Mouse (Mus musculus) spleen, adult 2 months (tissue): Measurements from ENCODE around the gene Ddb2. TPM values are rescaled to one million over a fixed set of nuclear protein-coding genes. Genes with fewer than 3 reads are reported as not detected.

Experiments used
- DNase-seq, 2 experiments: peaks; one replicate each; pipeline versions ENCODE4 v3.0.0 to v3.0.0-alpha.2; 2012 to 2021; ENCODE audit warnings: low spot score in 2 of 2, low read depth in 1 of 2
- H3K27ac ChIP-seq: fragments of 200-500 bp; 2 replicates; pipeline ENCODE4 v1.5.1; 2012; ENCODE audit warnings: low read length, inconsistent platforms; ENCODE audit not compliant: insufficient read depth
- H3K27me3 ChIP-seq: fragments of 200-500 bp; 2 replicates; pipeline ENCODE4 v1.6.1; 2012; ENCODE audit warnings: mild to moderate bottlenecking, moderate library complexity, low read length, inconsistent platforms; ENCODE audit not compliant: control insufficient read depth, insufficient read depth
- H3K36me3 ChIP-seq: fragments of 200-500 bp; 2 replicates; pipeline ENCODE4 v1.6.1; 2012; ENCODE audit warnings: mild to moderate bottlenecking, low read length, inconsistent platforms; ENCODE audit not compliant: control insufficient read depth, insufficient read depth
- H3K4me1 ChIP-seq: fragments of 200-500 bp; 2 replicates; pipeline ENCODE4 v1.6.1; 2011; ENCODE audit warnings: inconsistent platforms; ENCODE audit not compliant: control insufficient read depth, insufficient read depth, insufficient read length
- H3K4me3 ChIP-seq: fragments of 200-500 bp; 2 replicates; pipeline ENCODE4 v1.5.1; 2011; ENCODE audit warnings: mild to moderate bottlenecking, inconsistent platforms; ENCODE audit not compliant: insufficient read depth, insufficient read length; ENCODE audit errors: extremely low read depth
- CTCF ChIP-seq: fragments of 200-500 bp; IDR thresholded peaks from 2 replicates; pipeline ENCODE4 v1.5.1; 2011; ENCODE audit warnings: mild to moderate bottlenecking, inconsistent platforms; ENCODE audit not compliant: insufficient read depth, insufficient read length, insufficient replicate concordance; ENCODE audit errors: extremely low read depth
- POLR2A ChIP-seq: fragments of 200-500 bp; IDR thresholded peaks from 2 replicates; pipeline ENCODE4 v1.6.1; 2011; ENCODE audit warnings: low read depth, low read length, inconsistent platforms
- WGBS: fragments of 180-500 bp; shearing (Covaris S2); methylation state at CpG from one replicate; pipeline ENCODE4 v1.1.7; 2018; 5-methylcytosine and 5-hydroxymethylcytosine counted together
- polyA plus RNA-seq: library from polyadenylated mRNA; depleted of rRNA; stranded (reverse); fragments of >200 nt; gene quantifications from 2 replicates; pipeline ENCODE4 v1.2.3, GENCODE M21; 2012

Ddb2 gene
- polyA plus RNA-seq, 1 experiment: 18.3 TPM

- Histone ChIP-seq H3K4me1 (no peaks in the 10 kb centered on the region), H3K27me3 (no peaks in the 10 kb centered on the region), H3K4me3 (no peak overlapping the region), H3K27ac (no peak overlapping the region), H3K36me3 (peaks cover 5% of the 10 kb centered on the region; the same call in 1 of the 2 replicates)
- DNase-seq: no peak
- no peak for TF ChIP-seq CTCF
- TF ChIP-seq POLR2A: no peak
- WGBS: 84% methylated on average over 2 of the region's 2 CpGs
Observed at GRCm38 (mm10) chr2:91229735-91230134, 7.0 kb downstream of the Ddb2 start.

GRCm38 (mm10) chr2:91223614-91224013 lies 13.2 kb downstream of the Ddb2 start:
- 93% methylated on average over 2 of the region's 2 CpGs for WGBS
- Histone ChIP-seq H3K4me1 (no peaks in the 10 kb centered on the region), H3K27me3 (no peaks in the 10 kb centered on the region), H3K4me3 (no peak overlapping the region), H3K27ac (no peak overlapping the region), H3K36me3 (peaks cover 1% of the 10 kb centered on the region)
- DNase-seq: no peak
- TF ChIP-seq POLR2A: no peak
- no peak for TF ChIP-seq CTCF

- 93% methylated on average over 3 of the region's 3 CpGs for WGBS
- no peaks in the 10 kb centered on the region for H3K4me1 ChIP-seq
- H3K27ac ChIP-seq: no peak overlapping the region
- H3K27me3 ChIP-seq: no peaks in the 10 kb centered on the region
- H3K36me3 ChIP-seq: peaks cover 7% of the 10 kb centered on the region
- DNase-seq: no peak
- no peak overlapping the region for H3K4me3 ChIP-seq
- TF ChIP-seq POLR2A (no peak), CTCF (no peak)
Observed at GRCm38 (mm10) chr2:91220501-91220900, 16.3 kb downstream of the Ddb2 start.

GRCm38 (mm10) chr2:91217032-91217431 lies 19.8 kb downstream of the Ddb2 start:
- Histone ChIP-seq H3K27me3 (no peaks in the 10 kb centered on the region), H3K4me1 (no peaks in the 10 kb centered on the region), H3K4me3 (no peak overlapping the region), H3K27ac (no peak overlapping the region), H3K36me3 (peaks cover 9% of the 10 kb centered on the region)
- DNase-seq: no peak
- 73% methylated on average over 4 of the region's 4 CpGs for WGBS
- no peak for TF ChIP-seq CTCF

- Histone ChIP-seq H3K27me3 (no peaks in the 10 kb centered on the region), H3K27ac (no peak overlapping the region), H3K36me3 (peaks cover 18% of the 10 kb centered on the region), H3K4me3 (no peak overlapping the region), H3K4me1 (no peaks in the 10 kb centered on the region)
- no peak for DNase-seq
- TF ChIP-seq CTCF (no peak), POLR2A (no peak)
Observed at GRCm38 (mm10) chr2:91213311-91213710, 23.5 kb downstream of the Ddb2 start.

- DNase-seq: no peak
- H3K36me3 ChIP-seq: peaks cover 16% of the 10 kb centered on the region
- H3K4me1 ChIP-seq: peaks cover 5% of the 10 kb centered on the region; the same call in 1 of the 2 replicates
- no peak for TF ChIP-seq CTCF
- no peak for TF ChIP-seq POLR2A
- 69% methylated on average over 9 of the region's 9 CpGs for WGBS
- no peaks in the 10 kb centered on the region for H3K27me3 ChIP-seq
- H3K4me3 ChIP-seq: no peak overlapping the region
- H3K27ac ChIP-seq: peak overlapping the region; percentile 68
Observed at GRCm38 (mm10) chr2:91206254-91206775, 30.5 kb downstream of the Ddb2 start.

GRCm38 (mm10) chr2:91202972-91203656 lies 33.7 kb downstream of the Ddb2 start:
- peaks cover 5% of the 10 kb centered on the region; the same call in 1 of the 2 replicates for H3K4me1 ChIP-seq
- TF ChIP-seq CTCF (no peak), POLR2A (no peak)
- peak overlapping the region; percentile 67 for H3K27ac ChIP-seq
- no peak for DNase-seq
- H3K36me3 ChIP-seq: peaks cover 6% of the 10 kb centered on the region
- no peaks in the 10 kb centered on the region for H3K27me3 ChIP-seq
- 17% methylated on average over 20 of the region's 20 CpGs for WGBS
- H3K4me3 ChIP-seq: peak overlapping the region; percentile 81
